Mouse (Mus musculus) kidney, postnatal 36 days (tissue): ENCODE measurements around the gene Awat1.

ENCODE experiments used
- DNase-seq, 2 experiments: peaks; one replicate each; pipeline ENCODE4 v3.0.0; 2021 to 2022; ENCODE audit warnings: mixed read lengths in 2 of 2

Gene Awat1

GRCm38 (mm10) chrX:100571951-100572350 lies at the start of gene Awat1:
TSS of gene Awat1 (plus strand) at chrX:100572251.
- DNase-seq: no peak

- no peak for DNase-seq
These were observed 47.6 kb upstream of the Awat1 start, which contains the start of gene Dgat2l6 for GRCm38 (mm10) chrX:100524471-100524870. TSS of gene Dgat2l6 (plus strand) at chrX:100524838.

DNA sequence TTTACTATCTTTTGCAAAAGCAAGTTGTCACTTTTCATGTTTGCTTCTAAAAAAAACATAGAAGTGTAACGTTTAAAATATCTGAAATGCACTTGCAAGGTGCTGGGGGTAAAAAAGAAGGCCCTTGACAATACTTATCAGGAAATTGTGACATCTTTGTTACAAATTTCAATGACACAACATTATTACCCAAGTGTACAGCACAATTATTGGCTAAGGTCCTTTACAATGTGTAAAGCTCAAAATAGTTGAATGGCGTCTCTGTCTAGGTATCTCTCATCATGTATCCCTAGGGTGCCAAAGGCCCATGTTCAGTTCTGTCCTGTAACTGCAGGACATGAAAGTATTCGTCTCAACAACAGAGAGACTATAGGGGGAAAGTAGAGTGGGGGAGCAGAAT lies 16.0 kb upstream of the Awat1 start:
- no peak for DNase-seq

DNA sequence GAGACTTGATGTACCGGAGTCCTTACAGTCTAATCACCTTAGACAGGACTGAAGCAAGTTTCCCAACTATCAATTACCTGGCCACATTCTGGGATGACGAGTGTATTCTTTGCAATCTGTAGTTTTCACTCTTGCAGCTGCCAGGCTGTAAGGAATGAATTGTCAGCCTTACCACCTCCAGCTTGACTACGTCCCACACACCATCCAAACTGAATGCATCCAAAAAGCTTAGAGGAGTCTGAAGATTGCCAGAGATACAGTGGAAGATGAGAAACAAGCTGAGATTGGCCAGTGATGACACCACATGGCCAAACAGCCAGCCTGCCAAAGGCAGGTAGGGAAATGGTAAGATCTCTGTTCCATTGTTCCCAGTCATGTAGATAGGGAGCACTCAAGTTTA lies 6.4 kb upstream of the Awat1 start:
- no peak for DNase-seq

DNA sequence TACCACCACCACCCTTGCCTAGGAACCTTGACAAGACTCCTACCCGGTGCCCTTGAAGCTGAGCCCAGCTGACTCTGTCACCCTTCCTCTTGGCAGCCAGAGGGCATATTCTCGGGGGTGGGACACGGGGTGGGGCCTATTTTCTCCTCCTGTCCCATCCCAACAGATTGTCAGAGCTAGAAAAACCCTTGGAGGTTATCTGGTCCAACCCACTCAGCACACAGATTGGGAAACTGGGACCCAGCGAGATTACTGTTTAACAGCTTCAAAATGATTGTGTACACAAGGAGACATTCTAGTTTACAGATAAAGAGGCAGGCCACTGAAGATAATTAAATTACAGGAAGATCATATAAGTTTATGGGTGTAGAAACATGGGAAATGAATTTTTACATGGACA lies 22.7 kb downstream of the Awat1 start, which contains the start of gene P2ry4:
P2ry4 (minus strand) TSS at position 79 of the 400 bp plus-strand sequence.
- DNase-seq: no peak

GRCm38 (mm10) chrX:100597439-100597838 lies 25.4 kb downstream of the Awat1 start:
- peak; percentile 49 to 76 for DNase-seq

- no peak for DNase-seq
These were observed 27.7 kb downstream of the Awat1 start for GRCm38 (mm10) chrX:100599755-100600154.

DNA sequence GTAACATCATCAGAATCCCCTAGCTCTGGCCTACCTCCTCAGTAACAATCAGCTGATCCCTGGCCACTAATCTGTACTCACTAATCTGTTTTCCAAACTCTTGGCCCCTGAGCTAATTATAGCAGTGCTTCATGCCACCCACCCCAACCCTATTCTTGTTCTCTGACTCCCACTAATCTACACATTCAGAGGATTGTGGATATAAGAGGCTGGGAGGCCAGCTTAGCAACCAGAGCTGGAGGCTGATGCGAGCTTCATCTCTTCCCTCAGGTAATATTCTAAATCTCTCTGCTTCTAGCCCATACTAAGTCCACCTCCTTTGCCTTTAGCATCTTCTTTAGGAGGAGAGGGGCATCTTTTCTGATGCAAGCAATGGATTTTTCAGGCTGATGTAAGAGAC lies 33.3 kb downstream of the Awat1 start, which contains the start of gene Arr3:
Arr3 (plus strand) TSS at position 184 of the 400 bp plus-strand sequence.
- DNase-seq: no peak

DNA sequence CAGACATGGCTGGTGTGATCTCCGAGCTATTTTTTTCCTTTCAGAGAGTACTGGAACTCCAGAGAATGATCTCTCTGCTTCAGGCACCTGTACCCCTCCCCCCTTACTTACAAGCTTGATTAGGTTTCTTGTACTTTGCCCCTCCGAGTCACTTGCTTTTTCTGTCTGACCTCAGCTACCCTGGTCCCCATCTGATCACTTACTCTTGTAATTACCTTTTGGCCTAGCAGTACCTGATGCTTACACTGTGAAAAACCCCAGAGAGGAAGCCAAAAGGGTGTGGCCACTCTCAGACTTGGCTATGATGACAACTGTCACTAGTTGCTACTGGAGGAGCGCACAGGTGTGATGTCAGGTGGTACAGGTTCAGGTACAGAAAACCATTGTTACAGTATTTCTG lies 46.4 kb downstream of the Awat1 start:
- peak in 1 of 2 experiments; percentile 8 for DNase-seq

- DNase-seq: peak; percentile 26 to 44
These were observed 49.3 kb downstream of the Awat1 start for GRCm38 (mm10) chrX:100621366-100621765.

GRCm38 (mm10) chrX:100624242-100624641 lies 52.2 kb downstream of the Awat1 start:
- no peak for DNase-seq

DNA sequence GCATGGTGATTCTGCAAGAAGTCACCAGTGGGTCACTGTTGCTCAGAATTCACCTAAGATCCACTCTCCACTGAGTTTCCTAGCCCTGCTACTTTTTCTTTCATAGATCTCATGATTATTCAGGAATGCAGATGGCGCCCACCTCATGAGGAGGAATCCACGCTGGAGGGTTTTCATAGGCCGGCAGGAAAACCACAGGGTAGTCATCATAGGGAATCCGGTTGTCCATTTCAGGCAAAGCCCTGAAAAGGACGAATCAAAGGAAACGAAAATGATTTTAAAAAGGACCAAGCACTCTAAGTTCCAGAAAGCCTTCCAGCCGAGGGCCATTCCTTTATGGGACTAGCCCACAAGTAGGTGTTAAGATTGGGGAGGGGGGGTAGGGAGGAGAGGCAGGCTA lies 53.1 kb downstream of the Awat1 start:
- no peak for DNase-seq

DNA sequence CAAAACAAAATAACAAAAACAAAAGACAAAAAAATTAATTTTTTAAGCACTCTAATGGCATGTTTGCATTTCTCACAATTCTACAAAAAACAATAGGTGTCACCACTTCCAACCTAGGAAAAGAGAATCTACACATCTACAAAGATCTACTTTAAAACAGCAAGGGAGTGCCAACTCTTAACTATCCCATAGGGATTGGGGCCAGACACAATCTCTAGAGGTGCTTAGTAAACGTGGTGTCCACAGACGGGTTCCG lies 53.4 kb downstream of the Awat1 start, which contains the start of gene Kif4:
Kif4 (plus strand) TSS at position 192 of the 256 bp plus-strand sequence.
- DNase-seq: no peak

GRCm38 (mm10) chrX:100625802-100626793 lies 54.0 kb downstream of the Awat1 start, which contains the start of gene Pdzd11:
TSS of gene Pdzd11 (minus strand) at chrX:100626568.
- peak; percentile 93 to 95 for DNase-seq
